Mouse (Mus musculus) stomach, embryonic 16.5 days (tissue): Measurements from ENCODE around the gene Gm10230. TPM values are rescaled to one million over a fixed set of nuclear protein-coding genes. Genes with fewer than 3 reads are reported as not detected.
"Not testable (repeated sequence)": the region's sequence is repeated elsewhere in the genome, so short reads cannot be mapped to it uniquely, and the experiment has no call there.

Experiments
- ATAC-seq: fragments of 200-750 bp; cut with Nextera tagmentation; 2 replicates; pipeline ENCODE4 v1.8.0; 2017; ENCODE audit warnings: moderate number of reproducible peaks, moderate TSS enrichment; ENCODE audit not compliant: insufficient read depth, low FRiP score
- H3K27ac ChIP-seq: fragments of 300-500 bp; sonication (generic); 2 replicates; pipeline ENCODE4 v1.5.1; 2014; ENCODE audit warnings: low read length
- H3K27me3 ChIP-seq: fragments of 300-500 bp; sonication (generic); 2 replicates; pipeline ENCODE4 v1.6.1; 2014; ENCODE audit warnings: low read length, control low read depth, mixed read lengths; ENCODE audit not compliant: control insufficient read depth, insufficient read depth
- H3K36me3 ChIP-seq: fragments of 300-500 bp; sonication (generic); 2 replicates; pipeline ENCODE4 v1.6.1; 2014; ENCODE audit warnings: low read length; ENCODE audit not compliant: control insufficient read depth, insufficient read depth
- H3K4me1 ChIP-seq: fragments of 300-500 bp; sonication (generic); 2 replicates; pipeline ENCODE4 v1.6.1; 2014; ENCODE audit warnings: low read length, control low read depth, mixed read lengths; ENCODE audit not compliant: control insufficient read depth, insufficient read depth
- H3K4me2 ChIP-seq: fragments of 300-500 bp; sonication (generic); 2 replicates; pipeline ENCODE4 v1.6.1; 2014; ENCODE audit warnings: low read depth, low read length, mixed read lengths
- H3K4me3 ChIP-seq: fragments of 300-500 bp; sonication (generic); replicated peaks from 2 replicates; pipeline ENCODE4 v1.5.1; 2014; ENCODE audit warnings: mild to moderate bottlenecking, low read length
- H3K9ac ChIP-seq: fragments of 300-500 bp; sonication (generic); 2 replicates; pipeline ENCODE4 v1.6.1; 2014; ENCODE audit warnings: low read length
- H3K9me3 ChIP-seq: fragments of 300-500 bp; sonication (generic); replicated peaks from 2 replicates; pipeline ENCODE4 v1.6.1; 2016; ENCODE audit warnings: low read length, control low read depth; ENCODE audit not compliant: control insufficient read depth
- WGBS: fragments of 180-500 bp; shearing (Covaris S2); extraction: QIAGEN DNeasy Blood & Tissue Kit; methylation state at CpG from one replicate; pipeline ENCODE4 v1.1.7; 2014; 5-methylcytosine and 5-hydroxymethylcytosine counted together
- microRNA-seq: library from miRNA; unstranded; fragments of <30 nt; microRNA quantifications from one replicate; pipeline ENCODE4, GENCODE M21; 2016
- polyA plus RNA-seq: library from polyadenylated mRNA; unstranded; fragments of >200 nt; fragmentation: Nextera tagmentation; extraction: Ambion mirVana; gene quantifications from 2 replicates; pipeline ENCODE4 v1.2.1, GENCODE M21; 2015

Gm10230 gene
- polyA plus RNA-seq = not detected in 2 replicates

DNA sequence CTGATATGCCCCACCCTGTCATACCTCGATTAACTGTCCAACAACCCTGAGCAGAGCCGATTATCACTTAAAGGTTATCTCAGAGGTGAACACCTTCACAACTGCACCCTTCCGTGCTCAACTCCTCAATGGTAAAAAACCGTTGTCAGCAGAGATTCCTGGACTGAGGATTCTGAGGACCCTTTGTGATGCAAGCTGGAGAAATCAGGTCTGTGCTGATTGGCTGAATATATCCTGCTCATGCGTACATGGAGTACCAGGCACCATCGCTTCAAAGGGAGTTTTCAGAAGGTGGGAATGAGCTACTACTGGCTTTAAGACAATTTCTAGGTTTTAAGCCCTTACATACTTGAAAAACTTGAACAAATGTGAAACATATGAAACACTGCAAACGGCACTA lies at the start of gene Gm10230:
Gene Gm10230, minus strand, starts transcription at position 101 of the 400 bp plus-strand sequence.
- H3K4me1 ChIP-seq, H3K27ac ChIP-seq, H3K36me3 ChIP-seq, H3K9me3 ChIP-seq, H3K9ac ChIP-seq, H3K27me3 ChIP-seq, H3K4me3 ChIP-seq, ATAC-seq, H3K4me2 ChIP-seq: not testable (repeated sequence)
- no CpG with 5 or more reads among the region's 7 CpGs for WGBS

Small RNA genes lying within 50 kb of the gene (microRNA-seq; reads per million reads assigned to microRNA genes)
- not detected for gene Gm44452
